Mouse (Mus musculus): ENCODE data around the gene Tbcd. TPM values are rescaled to one million over a fixed set of nuclear protein-coding genes. Genes with fewer than 3 reads are reported as not detected.

Gene Tbcd
- polyA plus RNA-seq, 3 experiments from 2014 or later, result 15.2 to 27.0 (median 25.9) TPM

DNA sequence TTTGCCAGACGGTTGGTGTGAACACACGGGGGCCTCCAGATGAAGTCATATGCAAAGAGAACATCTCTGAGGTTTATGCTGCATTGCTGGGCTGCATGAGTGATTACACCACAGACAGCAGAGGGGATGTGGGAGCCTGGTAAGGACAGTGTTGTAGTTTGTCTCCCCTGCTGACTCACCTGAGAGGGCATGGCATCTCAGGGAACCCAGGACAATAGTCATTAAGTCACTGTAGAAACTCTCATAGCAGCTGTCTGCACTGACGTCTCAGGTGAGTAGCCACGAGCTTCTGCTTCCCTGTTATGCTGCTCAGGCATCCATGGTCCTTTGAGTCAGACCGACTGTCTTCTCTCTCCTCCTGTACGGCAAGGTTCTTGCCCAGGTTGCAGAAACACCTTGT, 145.5 kb downstream of the Tbcd start:
- ATAC-seq, result no peak

DNA sequence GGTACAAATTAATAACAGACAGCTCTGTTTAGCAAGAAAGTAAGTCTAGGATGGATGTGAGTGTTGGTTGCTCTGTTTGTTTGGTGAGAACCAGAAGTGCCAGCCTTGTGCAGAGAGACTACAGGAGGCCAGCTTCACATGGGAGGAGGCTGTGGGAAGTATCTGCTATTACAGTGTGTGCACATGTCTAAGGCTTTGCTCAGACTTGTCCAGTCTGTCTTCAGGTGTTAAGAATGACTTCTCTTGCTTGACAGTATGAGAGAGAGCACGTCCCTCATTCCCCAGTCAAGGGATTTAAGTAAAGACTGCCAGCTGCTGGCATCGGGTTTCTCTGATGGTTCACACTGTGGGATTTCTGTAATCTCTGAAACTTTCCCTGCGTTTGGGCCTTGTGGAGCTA, 149.7 kb downstream of the Tbcd start:
- ATAC-seq, result no peak

DNA sequence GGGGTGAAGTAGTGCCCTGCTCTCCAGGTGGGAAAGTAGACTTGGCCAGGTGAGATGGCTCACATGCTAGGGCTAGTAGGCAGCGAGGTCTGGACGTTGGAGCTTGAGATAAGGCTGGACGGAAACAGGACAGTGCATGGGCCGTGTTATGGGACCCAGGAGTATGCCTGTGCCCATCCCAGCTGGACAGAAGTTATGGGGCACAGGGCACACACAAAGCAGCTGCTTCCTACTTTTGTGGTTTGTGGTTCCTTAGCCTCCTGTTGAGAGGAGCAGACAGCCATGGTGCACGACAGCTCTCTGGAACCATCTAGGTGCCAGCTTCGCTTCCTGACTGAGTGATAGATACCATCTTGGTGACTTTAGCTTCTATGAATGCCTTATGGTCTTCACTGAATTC, 153.9 kb downstream of the Tbcd start:
- no peak for ATAC-seq

DNA sequence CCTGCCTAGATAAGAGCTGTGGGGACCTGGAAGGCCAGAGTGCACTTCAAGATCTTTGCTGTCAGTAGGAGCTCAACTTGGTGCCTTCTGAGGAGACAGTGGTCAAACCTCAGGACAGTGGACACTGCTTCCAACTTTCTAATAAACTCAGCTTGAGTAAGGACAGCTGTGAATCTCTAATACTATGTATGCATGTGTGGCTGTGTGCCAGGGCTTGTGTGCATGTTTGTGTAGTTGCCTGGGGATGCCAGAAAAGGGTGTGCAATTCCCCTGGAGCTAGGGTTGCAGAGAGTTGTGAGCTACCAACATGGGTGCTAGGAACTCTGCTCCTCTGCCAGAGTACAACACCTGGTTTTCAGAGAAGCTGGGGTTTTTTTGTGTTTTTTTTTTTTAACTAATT, 159.2 kb downstream of the Tbcd start:
- no peak for ATAC-seq

DNA sequence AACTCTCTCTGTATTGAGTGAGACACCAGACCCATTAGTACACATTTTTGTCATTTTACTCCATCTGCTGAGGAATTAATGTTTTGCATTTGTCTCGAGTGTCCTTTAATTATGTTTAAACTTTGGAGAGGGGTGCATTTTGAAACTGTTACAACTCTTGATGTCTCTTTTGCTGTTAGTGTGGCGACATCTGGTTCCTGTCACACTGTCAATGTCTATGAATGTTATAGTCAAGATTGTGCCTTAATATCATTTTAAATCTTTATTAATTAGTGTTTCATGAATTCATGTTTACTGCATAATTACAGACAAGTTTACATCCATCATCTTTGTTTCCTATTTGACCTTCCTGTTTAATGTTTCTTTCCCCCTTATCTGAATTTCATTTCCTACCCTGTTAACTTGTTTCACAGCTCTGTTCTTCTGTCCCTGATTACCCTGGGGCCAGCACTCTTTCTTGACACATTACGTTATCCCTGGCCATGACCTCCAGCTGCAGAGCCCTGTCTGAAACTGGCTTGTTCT, 164.3 kb downstream of the Tbcd start:
- ATAC-seq, result no peak

DNA sequence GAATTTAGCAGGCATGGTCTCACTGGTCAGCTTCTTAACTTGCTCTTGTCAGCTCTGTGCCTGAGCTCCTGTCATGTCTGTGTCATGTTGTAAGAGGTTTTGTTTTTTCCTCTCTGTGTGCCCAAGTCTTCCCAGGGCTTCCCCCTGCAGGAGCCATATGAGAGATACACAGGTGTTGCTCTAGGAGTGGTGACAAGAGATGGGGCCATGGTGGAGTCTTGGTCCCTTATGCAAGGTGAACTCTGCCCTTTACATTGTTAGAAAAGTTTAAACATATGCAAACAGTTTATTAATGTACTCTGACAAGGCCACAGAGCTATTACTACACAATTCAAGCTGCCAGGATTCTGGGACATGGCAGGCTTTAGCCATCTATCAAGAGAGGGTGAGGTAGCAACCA, 164.8 kb downstream of the Tbcd start:
- no peak for ATAC-seq

DNA sequence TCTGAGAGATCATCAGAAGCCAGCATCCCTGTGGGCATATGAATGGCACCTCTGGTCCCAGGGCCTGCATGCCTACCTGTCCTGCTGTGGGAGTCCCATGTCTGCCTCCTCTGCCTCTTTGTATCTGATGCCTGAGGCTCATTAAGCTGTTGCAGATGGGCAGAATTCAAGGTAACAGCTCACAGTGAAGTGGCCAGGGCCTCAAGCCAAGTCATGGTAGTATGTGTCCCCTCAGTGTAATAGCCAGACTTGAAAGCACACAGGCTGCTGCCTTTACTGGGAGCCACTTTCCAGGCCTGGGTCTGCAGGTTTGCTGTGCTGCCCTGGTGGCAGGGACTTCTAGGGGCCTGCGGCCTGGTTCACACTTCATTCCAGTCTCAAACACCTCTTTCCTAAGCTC, 165.6 kb downstream of the Tbcd start:
- no peak for ATAC-seq

DNA sequence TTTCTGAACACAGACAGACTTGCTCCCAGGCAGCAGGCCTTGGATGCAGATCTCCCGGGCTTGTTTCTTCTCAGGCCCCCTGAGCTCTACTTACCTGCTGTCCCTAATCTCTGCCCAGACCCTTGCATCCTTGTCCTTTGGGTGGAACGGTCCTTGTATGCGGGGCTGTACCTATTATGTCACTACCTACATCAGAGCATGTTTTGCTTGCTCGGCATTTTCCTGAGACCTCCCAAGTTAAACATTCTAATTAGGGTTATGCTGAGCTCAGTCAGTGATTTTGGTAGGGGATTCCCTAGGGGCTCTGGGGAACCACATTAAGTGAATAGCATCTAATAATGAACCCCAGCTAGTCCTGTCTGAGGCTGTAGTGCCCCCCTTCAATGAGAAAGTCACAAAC, 173.3 kb downstream of the Tbcd start:
- ATAC-seq, result no peak

DNA sequence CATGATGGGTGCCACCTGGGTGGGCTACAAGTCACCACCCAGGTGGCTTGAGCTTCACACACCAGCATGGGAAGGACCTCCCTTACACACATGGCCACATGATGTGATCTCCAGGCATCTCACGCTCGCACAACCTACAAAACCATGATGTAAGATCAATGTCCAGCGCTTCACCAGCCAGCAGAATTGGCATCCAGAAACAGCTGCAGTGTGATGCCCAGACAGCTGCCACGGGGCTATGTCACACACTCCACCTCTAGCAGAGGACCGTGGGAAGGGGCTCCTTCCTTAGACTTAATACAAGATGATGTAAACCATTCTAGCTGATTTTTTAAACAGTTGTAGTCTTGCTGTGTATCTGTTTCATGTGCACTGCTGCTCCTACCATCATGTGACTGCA, 175.8 kb downstream of the Tbcd start:
- ATAC-seq, result no peak

DNA sequence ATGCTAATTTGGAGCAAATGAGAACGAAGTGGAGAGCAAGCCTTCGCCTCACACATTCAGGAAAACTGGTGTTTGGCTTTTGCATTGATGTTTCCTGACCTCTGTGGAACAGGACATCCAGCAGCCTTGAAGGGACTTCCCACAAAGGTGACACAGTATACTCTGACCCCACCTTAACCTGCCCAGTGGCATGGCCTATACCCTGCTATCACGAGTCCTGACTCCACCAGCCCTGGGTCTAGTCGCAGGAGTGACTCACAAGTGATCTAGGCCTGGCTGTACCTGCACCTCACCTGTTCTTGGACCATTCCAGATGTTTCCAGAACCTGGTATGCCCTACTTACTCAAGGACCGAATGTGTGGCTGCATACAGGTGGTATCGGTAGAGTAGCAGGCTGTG, 177.8 kb downstream of the Tbcd start:
- no peak for ATAC-seq

DNA sequence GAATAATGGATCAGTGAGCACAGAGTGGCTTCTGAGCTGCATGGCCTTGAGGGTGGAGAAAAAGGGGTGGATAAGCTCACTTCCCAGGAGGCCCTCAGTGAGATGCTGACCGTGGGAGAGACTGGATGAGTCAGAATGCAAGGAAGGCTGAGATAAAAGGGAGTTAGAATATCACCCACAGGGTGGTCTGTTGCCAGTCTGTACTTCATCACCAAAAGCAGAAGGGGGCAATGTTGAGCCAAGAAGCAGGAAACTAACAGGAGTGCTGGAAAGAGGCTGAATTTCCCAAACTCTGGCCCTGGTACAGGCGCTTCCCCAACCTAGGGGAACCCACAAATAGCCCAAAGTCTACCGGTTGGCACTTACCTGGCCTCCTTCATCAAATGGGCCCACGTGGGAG, 178.7 kb downstream of the Tbcd start:
- ATAC-seq, result no peak

DNA sequence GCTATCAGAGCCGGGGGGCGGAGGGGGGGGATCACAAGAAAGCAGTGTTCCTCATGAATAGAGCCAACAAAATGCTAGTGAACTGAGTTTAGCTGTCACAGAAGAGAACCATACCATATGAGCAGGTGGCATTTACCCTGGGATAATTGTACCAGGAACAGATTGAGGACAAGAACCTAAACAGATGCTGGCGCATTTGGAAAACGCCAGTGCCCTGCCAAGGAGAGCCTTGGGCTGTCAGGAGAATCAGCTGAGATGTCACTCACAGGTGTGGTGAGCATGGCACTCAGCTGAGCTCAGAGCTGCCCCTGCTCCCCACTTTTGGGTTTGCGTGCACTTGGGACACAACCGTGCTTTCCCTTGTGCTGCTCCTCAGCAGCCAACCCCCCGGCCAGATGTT, 179.7 kb downstream of the Tbcd start:
- no peak for ATAC-seq

DNA sequence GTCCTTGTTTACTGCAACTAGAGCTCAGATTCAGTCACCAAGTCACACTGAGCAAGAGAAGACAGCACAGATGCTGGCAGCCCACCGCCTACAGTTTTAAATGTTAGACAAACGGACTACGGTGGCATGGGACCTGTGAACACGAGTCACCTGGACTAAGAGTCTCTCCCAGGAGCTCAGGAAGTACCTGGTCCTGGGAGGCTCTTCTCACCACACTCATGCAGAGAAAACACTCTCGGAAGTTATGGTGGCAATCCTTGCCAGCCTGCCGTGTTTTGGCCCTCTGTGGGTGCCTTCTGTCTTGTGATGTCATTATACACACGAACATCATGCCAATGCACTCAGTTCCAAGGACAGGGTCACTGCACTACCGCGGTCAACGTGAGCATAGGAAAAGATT, 184.9 kb downstream of the Tbcd start:
- ATAC-seq, result no peak

DNA sequence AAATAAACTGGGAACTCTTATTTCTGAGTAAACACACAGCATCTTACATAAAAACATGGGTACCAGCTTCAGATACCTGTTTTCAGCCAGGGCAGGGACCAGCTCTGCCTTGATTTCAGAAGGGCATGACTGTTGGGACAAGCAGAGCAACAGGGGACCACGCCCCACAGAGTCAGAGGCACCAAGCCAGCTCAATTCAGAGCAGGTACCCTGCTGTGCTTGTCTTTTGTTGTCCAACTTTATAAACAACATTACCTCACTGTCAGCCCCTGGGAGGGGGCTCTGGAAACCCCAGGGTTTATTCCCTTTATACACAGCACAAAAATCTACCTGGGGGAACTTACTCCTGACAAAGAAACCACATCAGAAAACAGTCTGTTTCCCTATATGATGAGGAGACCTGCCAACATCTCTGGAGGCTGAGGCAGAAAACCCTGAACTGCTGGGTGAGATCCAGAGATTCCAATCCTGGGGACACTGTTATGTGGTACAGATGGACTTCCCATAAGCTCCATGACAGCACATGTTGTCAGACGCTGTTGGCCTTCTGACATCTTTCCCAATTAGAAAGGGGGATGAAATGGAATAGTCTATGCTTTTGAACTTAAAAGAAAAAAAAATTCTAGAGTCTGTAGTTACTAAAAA, 189.9 kb downstream of the Tbcd start:
- no peak for ATAC-seq

DNA sequence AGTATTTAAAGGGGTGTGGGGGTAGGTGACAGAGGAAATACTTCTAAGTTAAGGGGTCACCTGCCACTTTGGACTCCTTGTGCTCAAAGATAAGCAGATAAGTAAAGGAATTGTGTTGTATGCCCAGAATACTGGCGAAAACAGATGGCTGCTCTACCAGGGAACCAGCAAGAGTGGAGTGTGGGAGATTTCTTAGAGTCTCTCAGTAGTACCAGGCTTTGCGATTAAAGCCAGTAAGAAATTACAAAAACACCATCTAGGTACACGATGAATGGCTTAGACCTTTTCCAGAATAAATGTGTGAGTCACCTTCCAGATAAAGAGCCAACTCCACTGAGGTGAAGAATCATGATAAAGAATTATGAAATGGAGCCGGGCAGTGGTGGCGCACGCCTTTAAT, 193.6 kb downstream of the Tbcd start:
- no peak for ATAC-seq

DNA sequence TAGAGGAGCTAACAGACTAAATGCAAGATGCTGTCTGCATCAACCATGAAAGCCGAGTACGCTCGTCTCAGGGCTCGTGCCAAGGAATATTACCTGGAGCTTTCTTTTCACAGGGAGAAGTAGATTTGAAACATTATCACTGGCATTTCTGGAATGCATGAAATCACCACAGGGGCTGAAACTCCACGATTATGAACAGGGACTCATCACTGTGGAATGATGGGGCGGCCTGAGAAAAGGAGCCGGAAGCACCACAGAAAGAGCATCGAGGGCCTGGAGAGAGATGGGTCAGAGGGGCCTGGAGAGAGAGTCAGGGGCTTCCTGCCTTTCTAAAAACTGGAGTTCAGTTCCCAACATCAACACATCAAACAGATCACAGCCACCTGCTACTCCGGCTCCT, 195.6 kb downstream of the Tbcd start:
- no peak for ATAC-seq

DNA sequence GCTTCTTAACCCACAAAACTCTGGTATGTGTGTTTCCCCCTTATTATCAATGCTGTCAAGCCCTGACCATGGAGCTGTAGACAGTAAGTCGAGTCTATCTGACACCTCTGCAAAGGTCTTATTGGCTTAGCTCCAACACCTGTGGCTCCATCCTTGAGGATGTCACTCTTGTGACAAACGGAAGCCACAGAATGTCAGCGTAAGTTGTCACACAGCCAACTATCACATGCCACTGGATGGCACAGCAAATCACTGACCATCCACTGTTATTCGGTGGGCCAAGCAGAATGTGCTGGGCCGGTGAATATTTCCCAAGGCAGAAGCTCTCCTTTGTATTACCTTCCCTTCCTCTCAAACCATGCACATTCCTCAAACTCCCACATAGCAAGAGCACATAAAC, 196.4 kb downstream of the Tbcd start:
- ATAC-seq, result no peak

DNA sequence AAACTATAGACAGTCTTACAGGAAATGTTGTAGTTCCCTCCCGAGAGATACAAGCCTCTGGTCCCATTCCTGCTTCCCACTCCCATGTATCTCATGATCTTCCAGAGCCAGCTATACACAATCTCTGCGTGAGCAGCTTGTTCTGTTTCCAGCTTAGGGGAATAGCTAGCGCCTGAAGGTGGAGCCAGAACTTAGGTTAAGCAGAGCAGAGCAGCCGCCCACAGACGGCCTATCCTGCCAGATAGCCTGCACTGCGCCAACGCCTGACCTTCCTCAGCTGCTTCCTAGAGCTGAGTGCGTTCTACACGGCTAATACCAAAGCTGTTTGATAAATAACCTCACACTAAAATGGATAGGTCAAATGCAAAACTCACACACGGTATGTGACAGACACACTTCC, 198.2 kb downstream of the Tbcd start:
- no peak for ATAC-seq

DNA sequence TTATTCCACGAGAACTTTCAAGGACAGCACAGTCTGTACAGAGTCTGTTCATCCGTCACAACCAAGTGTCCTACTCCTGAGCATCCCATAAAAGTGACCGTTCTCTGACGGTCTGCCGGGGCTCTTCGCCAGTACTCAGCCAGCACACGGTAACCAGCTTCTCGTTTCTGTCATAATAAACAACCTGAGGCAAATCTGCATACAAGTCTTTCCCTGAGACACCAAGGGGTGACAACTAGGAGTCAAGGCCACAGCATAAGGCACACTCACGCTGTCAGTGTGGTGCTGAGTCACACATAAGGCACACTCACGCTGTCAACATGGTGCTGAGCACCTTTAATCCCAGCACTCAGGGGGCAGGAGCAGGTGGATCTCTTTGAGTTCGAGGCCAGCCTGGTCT, 198.9 kb downstream of the Tbcd start:
- no peak for ATAC-seq

DNA sequence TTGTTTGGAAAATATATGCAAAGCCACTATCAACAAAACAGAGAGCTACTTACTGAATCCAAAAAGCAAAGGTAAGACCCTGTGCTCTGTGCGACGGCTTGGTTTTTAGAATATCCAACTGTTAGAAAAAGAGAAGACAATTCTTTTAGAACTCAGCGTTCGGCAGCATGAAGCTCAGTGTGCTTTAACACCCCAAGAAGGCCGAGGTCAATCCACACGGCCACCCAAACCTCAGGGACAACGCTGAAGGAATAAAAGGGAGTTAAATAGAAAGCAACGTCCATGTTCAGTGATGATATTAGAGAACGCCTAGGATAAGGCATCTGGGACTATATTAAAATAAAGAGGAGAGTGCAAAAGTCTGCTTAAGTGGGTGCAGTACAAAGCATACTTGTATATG, 199.8 kb downstream of the Tbcd start:
- ATAC-seq, result no peak

DNA sequence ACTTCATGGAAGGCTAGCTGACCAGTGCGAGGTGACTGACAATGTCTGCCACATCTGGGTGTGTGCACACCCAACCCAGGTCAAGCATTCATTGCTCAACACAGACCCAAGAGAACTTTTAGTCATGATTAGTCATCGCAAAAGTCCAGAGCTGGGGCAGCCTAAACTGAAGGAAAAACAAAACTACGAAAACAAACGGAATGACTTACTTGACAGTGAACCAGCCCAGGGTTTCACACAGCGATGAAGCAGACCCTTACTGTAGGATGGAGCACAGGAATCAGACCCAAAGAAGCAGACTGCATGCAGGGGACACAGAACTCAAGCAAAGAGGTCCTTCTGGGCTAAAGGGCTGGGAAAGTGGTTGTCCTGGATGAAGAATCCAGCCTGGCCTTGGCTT, 200.2 kb downstream of the Tbcd start:
- no peak for ATAC-seq

DNA sequence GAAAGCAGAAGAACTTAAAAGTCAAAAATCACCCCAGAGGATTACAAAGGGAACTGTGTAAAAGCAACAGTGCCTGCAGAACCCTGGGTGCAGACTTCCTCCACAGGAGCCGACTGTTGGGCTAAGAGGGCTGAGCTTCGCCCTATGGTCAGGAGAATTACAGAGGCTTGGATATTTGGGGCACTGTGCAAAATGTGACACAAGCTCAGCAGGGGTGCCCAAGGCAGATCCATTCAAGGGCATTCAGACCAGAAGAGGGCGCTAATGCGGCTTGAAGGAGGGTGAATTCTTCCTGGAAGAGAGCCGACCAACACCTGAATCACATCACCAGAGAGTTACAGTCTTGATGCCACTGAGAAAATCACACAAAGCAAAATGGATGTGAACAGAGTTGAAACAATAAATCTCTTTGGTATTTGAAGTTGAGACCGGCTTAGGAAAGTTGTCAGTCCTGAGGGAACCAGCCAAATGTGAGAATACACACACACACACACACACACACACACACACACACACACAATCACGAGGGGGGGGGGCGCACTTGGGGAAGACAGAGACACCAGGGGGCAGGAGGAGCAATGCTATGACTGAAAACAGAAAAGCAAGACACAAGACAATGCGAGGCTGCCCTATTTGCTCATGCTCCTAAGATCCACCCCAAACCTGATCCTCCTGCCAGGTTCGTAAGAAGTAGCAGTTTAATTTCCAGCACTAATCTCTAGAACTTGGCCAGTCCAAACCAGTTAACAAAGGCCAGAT, 201.0 kb downstream of the Tbcd start:
- no peak for ATAC-seq

DNA sequence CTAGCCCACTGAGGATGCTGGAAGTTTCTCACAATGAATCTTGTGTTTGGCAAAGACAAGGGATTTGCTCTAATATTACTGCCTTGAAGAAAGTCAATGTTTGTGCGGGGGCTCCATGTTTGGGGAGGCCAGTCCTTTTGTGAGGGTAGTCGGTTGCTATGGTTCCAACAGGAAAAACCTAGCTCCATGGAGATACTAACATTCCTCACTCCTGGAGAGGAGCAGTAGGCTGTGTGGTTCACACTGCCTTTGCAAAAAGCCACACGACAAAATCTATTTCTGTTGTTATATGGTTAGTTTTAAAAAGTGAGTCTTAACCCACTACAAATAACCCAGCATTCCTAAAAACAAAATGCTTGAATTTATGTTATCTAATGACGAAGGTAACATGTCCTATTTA, 201.9 kb downstream of the Tbcd start:
- ATAC-seq, result no peak

DNA sequence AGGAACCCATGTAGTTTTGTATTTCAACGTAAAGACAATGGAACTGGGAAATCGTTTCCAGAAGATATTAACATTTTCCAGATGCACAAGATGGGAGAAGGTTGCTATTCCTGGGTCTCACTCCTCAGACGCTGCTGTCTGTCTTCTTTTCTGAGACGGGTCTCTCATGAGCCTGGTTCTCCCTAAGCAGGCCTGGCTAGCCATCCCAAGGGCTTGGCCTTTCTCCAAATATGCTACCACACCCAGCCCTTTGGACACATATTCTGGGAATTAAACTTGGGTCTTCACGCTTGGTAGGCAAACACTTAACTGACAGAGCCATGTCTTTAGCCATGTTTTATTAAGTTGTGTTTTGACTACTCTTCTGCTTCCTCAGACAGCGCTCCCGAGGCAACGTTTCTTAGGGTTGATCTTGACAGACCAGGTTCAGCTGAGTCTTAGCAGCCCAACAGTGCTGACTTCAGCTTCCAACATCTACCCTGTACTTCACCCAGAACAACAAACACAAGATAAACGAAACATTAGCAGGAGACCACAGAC, 202.7 kb downstream of the Tbcd start:
- no peak for ATAC-seq
